Mouse (Mus musculus): Measurements from ENCODE around the gene Ldb3.

DNA sequence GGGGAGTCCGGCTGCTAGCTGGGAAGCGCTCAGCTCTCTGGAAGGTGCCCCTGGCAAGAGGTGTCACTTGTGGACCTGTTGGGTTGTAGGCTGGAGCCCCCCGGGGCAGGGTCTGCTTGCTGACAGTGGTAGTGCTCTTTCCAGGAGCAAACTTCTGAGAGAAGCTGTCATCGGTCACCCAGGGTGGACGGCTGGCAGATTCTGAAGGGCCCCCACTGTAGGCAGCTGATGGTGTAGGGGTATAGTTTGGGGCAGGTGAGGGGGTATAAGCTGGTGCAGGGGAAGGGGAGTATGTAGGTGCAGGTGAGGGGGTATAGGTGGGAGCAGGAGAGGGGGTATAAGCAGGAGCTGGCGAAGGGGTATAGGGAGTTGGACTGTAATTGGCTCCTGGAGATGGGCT lies 44.5 kb downstream of the Ldb3 start:
- TF ChIP-seq CTCF (IDR thresholded peaks at IDR 0.05; ENCODE audit: low read depth, low read length) (no peak), POLR2A (IDR thresholded peaks at IDR 0.05; ENCODE audit: borderline replicate concordance, low read depth, low read length) (no peak)
